Comparison of ENCODE assay signal across 11 mouse cellular contexts in the genomic region with DNA sequence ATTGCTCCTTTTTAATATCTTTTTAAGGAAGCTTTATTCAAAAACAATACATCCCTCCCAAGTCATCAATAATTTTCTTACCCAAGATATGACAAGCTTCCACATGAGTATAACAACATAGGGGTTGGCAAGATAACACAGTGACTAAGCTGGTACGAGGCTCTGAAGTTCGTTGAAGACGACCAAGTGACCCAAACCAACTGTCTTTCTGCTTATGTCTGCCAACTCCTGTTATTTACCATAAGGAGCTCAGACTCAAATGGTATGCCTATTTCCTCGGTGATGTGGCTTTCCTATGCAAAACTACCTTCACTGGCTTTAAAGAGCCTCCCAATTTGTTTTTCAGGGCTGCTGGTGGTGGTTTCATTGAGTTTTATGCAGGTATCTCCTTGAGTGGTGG. TPM values are rescaled to one million over a fixed set of nuclear protein-coding genes. Genes with fewer than 3 reads are reported as not detected.
DNase-seq lines count a peak whose midpoint lies in the region; ATAC-seq and TF ChIP-seq lines count a peak whose summit lies in the region.
"Had no signal": no experiment of that assay in that cellular context is flagged by ENCODE, and none has a peak within 500 bp of the region (broad histone marks: within the 10 kb centered on the region; RNA-seq: fewer than 3 reads in every experiment).

Ptprc (minus strand) TSS at position 215 of the 400 bp plus-strand sequence.

- H3K9me3 ChIP-seq in heart, postnatal 0 days (replicated peaks; ENCODE audit: control insufficient read depth, low read length): no peaks in the 10 kb centered on the region
- no peaks in the 10 kb centered on the region for H3K9me3 ChIP-seq in liver, embryonic 15.5 days (replicated peaks)
- H3K9me3 ChIP-seq: forebrain, embryonic 10.5 days; intestine, embryonic 15.5 days had no signal

- 66% methylated on average over 4 of the region's 4 CpGs for WGBS in heart, postnatal 0 days
- WGBS in liver, embryonic 15.5 days (ENCODE audit: insufficient replicate concordance): 21% methylated on average over 4 of the region's 4 CpGs

- H3K4me2 ChIP-seq in heart, postnatal 0 days (ENCODE audit: low read depth, low read length): no peak within 1 kb of the TSS
- peak within 1 kb of the TSS; percentile 23; the same call in 1 of the 2 replicates for H3K4me2 ChIP-seq in liver, embryonic 15.5 days
- H3K4me2 ChIP-seq: intestine, embryonic 15.5 days had no signal

- peak within 1 kb of the TSS; percentile 29; the same call in 1 of the 2 replicates for H3K4me3 ChIP-seq in heart, postnatal 0 days (ENCODE audit: low read depth, low read length)
- peak within 1 kb of the TSS; percentile 37 for H3K4me3 ChIP-seq in liver, embryonic 15.5 days (replicated peaks)
- H3K4me3 ChIP-seq: forebrain, embryonic 10.5 days; intestine, embryonic 15.5 days had no signal

- peak within 1 kb of the TSS; percentile 20; the same call in 1 of the 2 replicates for H3K27ac ChIP-seq in heart, postnatal 0 days (ENCODE audit: low read depth)
- H3K27ac ChIP-seq in liver, embryonic 15.5 days (replicated peaks): 0 out of 2 replicates have a peak within 1 kb of the TSS, but pooled peaks have one; percentile 24
- H3K27ac ChIP-seq: forebrain, embryonic 10.5 days; intestine, embryonic 15.5 days had no signal

- H3K27me3 ChIP-seq in heart, postnatal 0 days (ENCODE audit: control insufficient read depth, insufficient read depth, low read length): no peaks in the 10 kb centered on the region
- no peaks in the 10 kb centered on the region for H3K27me3 ChIP-seq in liver, embryonic 15.5 days
- H3K27me3 ChIP-seq: intestine, embryonic 15.5 days had no signal

- H3K36me3 ChIP-seq in heart, postnatal 0 days (replicated peaks; ENCODE audit: control insufficient read depth, insufficient read depth, low read length): no peaks in the 10 kb centered on the region
- no peaks in the 10 kb centered on the region for H3K36me3 ChIP-seq in liver, embryonic 15.5 days (replicated peaks)
- H3K36me3 ChIP-seq: forebrain, embryonic 10.5 days; intestine, embryonic 15.5 days had no signal

- no peak for TF ChIP-seq CTCF in heart, postnatal 0 days (IDR thresholded peaks at IDR 0.05; ENCODE audit: low read depth)

- H3K4me1 ChIP-seq in heart, postnatal 0 days (ENCODE audit: control insufficient read depth, insufficient read depth): no peaks in the 10 kb centered on the region
- no peaks in the 10 kb centered on the region for H3K4me1 ChIP-seq in liver, embryonic 15.5 days (replicated peaks)
- H3K4me1 ChIP-seq: forebrain, embryonic 10.5 days; intestine, embryonic 15.5 days had no signal

- ATAC-seq in heart, postnatal 0 days (ENCODE audit: insufficient read depth, low read depth): no peak
- no peak for ATAC-seq in liver, embryonic 15.5 days (ENCODE audit: insufficient read depth)
- ATAC-seq: intestine, embryonic 15.5 days had no signal

- no peak for TF ChIP-seq EP300 in heart, postnatal 0 days (IDR thresholded peaks at IDR 0.05; ENCODE audit: low read depth)

- no peak within 1 kb of the TSS; the same call in 1 of the 2 replicates for H3K9ac ChIP-seq in heart, postnatal 0 days (replicated peaks; ENCODE audit: low read depth, low read length)
- H3K9ac ChIP-seq in liver, embryonic 15.5 days: no peak within 1 kb of the TSS
- H3K9ac ChIP-seq: intestine, embryonic 15.5 days had no signal

- no peak for DNase-seq in heart, postnatal 0 days (ENCODE audit: low spot score)
- DNase-seq in heart, adult 9 months (ENCODE audit: low spot score in 2 of 2): no peak
- DNase-seq in urinary bladder, adult 2 months (ENCODE audit: low spot score): no peak
- DNase-seq in urinary bladder, adult 18-20 months (ENCODE audit: low spot score in 2 of 2): no peak
- DNase-seq in cerebellum, postnatal 14 days: no peak
- DNase-seq in neural tube, embryonic 10.5 days (ENCODE audit: extremely low spot score, low spot score): no peak
- no peak for DNase-seq in layer of hippocampus, adult 8-10 months (ENCODE audit: low spot score in 2 of 2)
- DNase-seq: right cerebral cortex, adult 18-20 months had no signal

RNA-seq across cellular contexts. Expression of gene Ptprc, which starts in this region (rescaled TPM):
- total RNA-seq in heart, postnatal 0 days (2014; rRNA removed; ENCODE audit: low replicate concordance): 2.3 and 11.1 TPM in 2 replicates
- polyA plus RNA-seq in heart, postnatal 0 days (2015; fragmentation: Nextera tagmentation; extraction: Ambion mirVana): 1.2 and 1.7 TPM in 2 replicates
- 11.8 and 12.3 TPM in 2 replicates for polyA plus RNA-seq in urinary bladder, adult 2 months (2012; rRNA removed)
- polyA plus RNA-seq in liver, embryonic 15.5 days (2015; fragmentation: Nextera tagmentation; extraction: Ambion mirVana): 7.8 and 7.9 TPM in 2 replicates
- total RNA-seq in layer of hippocampus, adult 8-10 months (2022): 10 to 100 TPM in 2 of 4 experiments, 1 to 10 TPM in 2; 2.5 to 20.9 (median 11.8) TPM
